Mouse (Mus musculus): ENCODE results near the gene Fgr. TPM values are rescaled to one million over a fixed set of nuclear protein-coding genes. Genes with fewer than 3 reads are reported as not detected.

Gene Fgr
- polyA plus RNA-seq, 1 experiment from 2014 or later = 2.4 TPM

GRCm38 (mm10) chr4:132972556-132972955 lies 1.3 kb upstream of the Fgr start:
- TF ChIP-seq CTCF (IDR thresholded peaks at IDR 0.05; ENCODE audit: low read depth) = no peak
- Histone ChIP-seq H3K27me3 (replicated peaks; ENCODE audit: control insufficient read depth, insufficient read depth, low read length) (no peaks in the 10 kb centered on the region), H3K4me2 (replicated peaks; ENCODE audit: low read depth) (no peak overlapping the region), H3K36me3 (ENCODE audit: control insufficient read depth, insufficient read depth) (no peaks in the 10 kb centered on the region), H3K9me3 (ENCODE audit: control insufficient read depth) (no peaks in the 10 kb centered on the region), H3K9ac (ENCODE audit: low read depth, low read length) (no peak overlapping the region), H3K4me1 (replicated peaks; ENCODE audit: control insufficient read depth, insufficient read depth, low read length) (0 out of 2 replicates have a peak, but pooled peaks cover 2% of the 10 kb centered on the region), H3K4me3 (ENCODE audit: low read depth, low read length) (no peak overlapping the region), H3K27ac (ENCODE audit: low read depth, low read length) (no peak overlapping the region)
- no peak for ATAC-seq
- 31% methylated on average over 2 of the region's 2 CpGs for WGBS

GRCm38 (mm10) chr4:132973186-132973585 lies 709 bp upstream of the Fgr start:
- Histone ChIP-seq H3K4me1 (replicated peaks; ENCODE audit: control insufficient read depth, insufficient read depth, low read length) (0 out of 2 replicates have a peak, but pooled peaks cover 2% of the 10 kb centered on the region), H3K36me3 (ENCODE audit: control insufficient read depth, insufficient read depth) (no peaks in the 10 kb centered on the region), H3K27me3 (replicated peaks; ENCODE audit: control insufficient read depth, insufficient read depth, low read length) (no peaks in the 10 kb centered on the region), H3K4me2 (replicated peaks; ENCODE audit: low read depth) (no peak overlapping the region), H3K27ac (ENCODE audit: low read depth, low read length) (no peak overlapping the region), H3K9ac (ENCODE audit: low read depth, low read length) (no peak overlapping the region), H3K4me3 (ENCODE audit: low read depth, low read length) (no peak overlapping the region), H3K9me3 (ENCODE audit: control insufficient read depth) (no peaks in the 10 kb centered on the region)
- TF ChIP-seq CTCF (IDR thresholded peaks at IDR 0.05; ENCODE audit: low read depth) = no peak
- ATAC-seq = no peak
- 59% methylated on average over 8 of the region's 8 CpGs for WGBS

- H3K9me3 ChIP-seq (ENCODE audit: control insufficient read depth) = no peaks in the 10 kb centered on the region
- WGBS = 13% methylated on average over 15 of the region's 15 CpGs
- TF ChIP-seq CTCF (IDR thresholded peaks at IDR 0.05; ENCODE audit: low read depth) = no peak
- peak overlapping the region; percentile 36 for H3K4me3 ChIP-seq (ENCODE audit: low read depth, low read length)
- H3K36me3 ChIP-seq (ENCODE audit: control insufficient read depth, insufficient read depth) = no peaks in the 10 kb centered on the region
- peak overlapping the region; percentile 71 for H3K4me2 ChIP-seq (replicated peaks; ENCODE audit: low read depth)
- H3K9ac ChIP-seq (ENCODE audit: low read depth, low read length) = no peak overlapping the region
- no peak overlapping the region for H3K27ac ChIP-seq (ENCODE audit: low read depth, low read length)
- no peaks in the 10 kb centered on the region for H3K27me3 ChIP-seq (replicated peaks; ENCODE audit: control insufficient read depth, insufficient read depth, low read length)
- ATAC-seq = no peak
- H3K4me1 ChIP-seq (replicated peaks; ENCODE audit: control insufficient read depth, insufficient read depth, low read length) = 0 out of 2 replicates have a peak, but pooled peaks cover 2% of the 10 kb centered on the region
Observed at GRCm38 (mm10) chr4:132974904-132975303, 1.0 kb downstream of the Fgr start.

- no peak for TF ChIP-seq CTCF (IDR thresholded peaks at IDR 0.05; ENCODE audit: low read depth)
- no peaks in the 10 kb centered on the region for H3K36me3 ChIP-seq (ENCODE audit: control insufficient read depth, insufficient read depth)
- H3K9ac ChIP-seq (ENCODE audit: low read depth, low read length) = no peak overlapping the region
- no peaks in the 10 kb centered on the region for H3K27me3 ChIP-seq (replicated peaks; ENCODE audit: control insufficient read depth, insufficient read depth, low read length)
- H3K9me3 ChIP-seq (ENCODE audit: control insufficient read depth) = no peaks in the 10 kb centered on the region
- 74% methylated on average over 3 of the region's 3 CpGs for WGBS
- ATAC-seq = no peak
- no peak overlapping the region for H3K4me2 ChIP-seq (replicated peaks; ENCODE audit: low read depth)
- H3K27ac ChIP-seq (ENCODE audit: low read depth, low read length) = no peak overlapping the region
- H3K4me1 ChIP-seq (replicated peaks; ENCODE audit: control insufficient read depth, insufficient read depth, low read length) = 0 out of 2 replicates have a peak, but pooled peaks cover 2% of the 10 kb centered on the region
- H3K4me3 ChIP-seq (ENCODE audit: low read depth, low read length) = no peak overlapping the region
Observed at GRCm38 (mm10) chr4:132975791-132976190, 1.9 kb downstream of the Fgr start.

- Histone ChIP-seq H3K9me3 (ENCODE audit: control insufficient read depth) (no peaks in the 10 kb centered on the region), H3K27me3 (replicated peaks; ENCODE audit: control insufficient read depth, insufficient read depth, low read length) (no peaks in the 10 kb centered on the region), H3K9ac (ENCODE audit: low read depth, low read length) (no peak overlapping the region), H3K4me3 (ENCODE audit: low read depth, low read length) (no peak overlapping the region), H3K4me2 (replicated peaks; ENCODE audit: low read depth) (no peak overlapping the region), H3K4me1 (replicated peaks; ENCODE audit: control insufficient read depth, insufficient read depth, low read length) (0 out of 2 replicates have a peak, but pooled peaks cover 2% of the 10 kb centered on the region), H3K36me3 (ENCODE audit: control insufficient read depth, insufficient read depth) (no peaks in the 10 kb centered on the region), H3K27ac (ENCODE audit: low read depth, low read length) (no peak overlapping the region)
- 58% methylated on average over 6 of the region's 6 CpGs for WGBS
- no peak for ATAC-seq
- TF ChIP-seq CTCF (IDR thresholded peaks at IDR 0.05; ENCODE audit: low read depth) = no peak
Observed at GRCm38 (mm10) chr4:132976729-132977128, 2.8 kb downstream of the Fgr start.

- H3K9ac ChIP-seq (ENCODE audit: low read depth, low read length) = no peak overlapping the region
- H3K36me3 ChIP-seq (ENCODE audit: control insufficient read depth, insufficient read depth) = no peaks in the 10 kb centered on the region
- H3K27me3 ChIP-seq (replicated peaks; ENCODE audit: control insufficient read depth, insufficient read depth, low read length) = no peaks in the 10 kb centered on the region
- H3K4me1 ChIP-seq (replicated peaks; ENCODE audit: control insufficient read depth, insufficient read depth, low read length) = 0 out of 2 replicates have a peak, but pooled peaks cover 2% of the 10 kb centered on the region
- no peak overlapping the region for H3K27ac ChIP-seq (ENCODE audit: low read depth, low read length)
- no peak overlapping the region for H3K4me2 ChIP-seq (replicated peaks; ENCODE audit: low read depth)
- ATAC-seq = no peak
- no peaks in the 10 kb centered on the region for H3K9me3 ChIP-seq (ENCODE audit: control insufficient read depth)
- TF ChIP-seq CTCF (IDR thresholded peaks at IDR 0.05; ENCODE audit: low read depth) = no peak
- no peak overlapping the region for H3K4me3 ChIP-seq (ENCODE audit: low read depth, low read length)
- WGBS = 44% methylated on average over 5 of the region's 5 CpGs
Observed at GRCm38 (mm10) chr4:132977597-132977996, 3.7 kb downstream of the Fgr start.

GRCm38 (mm10) chr4:132979186-132979585 lies 5.3 kb downstream of the Fgr start:
- H3K27me3 ChIP-seq (replicated peaks; ENCODE audit: control insufficient read depth, insufficient read depth, low read length) = no peaks in the 10 kb centered on the region
- H3K27ac ChIP-seq (ENCODE audit: low read depth, low read length) = no peak overlapping the region
- 0 out of 2 replicates have a peak, but pooled peaks cover 2% of the 10 kb centered on the region for H3K4me1 ChIP-seq (replicated peaks; ENCODE audit: control insufficient read depth, insufficient read depth, low read length)
- H3K9ac ChIP-seq (ENCODE audit: low read depth, low read length) = no peak overlapping the region
- no peaks in the 10 kb centered on the region for H3K9me3 ChIP-seq (ENCODE audit: control insufficient read depth)
- no peaks in the 10 kb centered on the region for H3K36me3 ChIP-seq (ENCODE audit: control insufficient read depth, insufficient read depth)
- no peak for TF ChIP-seq CTCF (IDR thresholded peaks at IDR 0.05; ENCODE audit: low read depth)
- ATAC-seq = no peak
- H3K4me2 ChIP-seq (replicated peaks; ENCODE audit: low read depth) = no peak overlapping the region
- 24% methylated on average over 2 of the region's 2 CpGs for WGBS
- no peak overlapping the region for H3K4me3 ChIP-seq (ENCODE audit: low read depth, low read length)

Measured in intestine, postnatal 0 days (tissue).